Mouse (Mus musculus): ENCODE results near the gene Cask. TPM values are rescaled to one million over a fixed set of nuclear protein-coding genes. Genes with fewer than 3 reads are reported as not detected.

Cask gene
- total and polyA plus RNA-seq, 3 experiments, result 9.4 to 13.3 TPM; not detected in 1

- DNase-seq (ENCODE audit: low read depth, low spot score), result no peak
- H3K36me3 ChIP-seq (ENCODE audit: control insufficient read depth in 1 of 2, insufficient read depth in 2 of 2, low read length in 2 of 2), result peaks cover 0 to 7% of the 10 kb centered on the region in 2 experiments; a peak in 2 of 4 replicates
- H3K9ac ChIP-seq (ENCODE audit: control insufficient read depth, low read depth, low read length, poor library complexity, severe bottlenecking), result no peak overlapping the region
- H3K4me1 ChIP-seq (ENCODE audit: control insufficient read depth in 1 of 2, insufficient read depth in 2 of 2, low read length in 2 of 2), result peaks cover 8% of the 10 kb centered on the region in 2 experiments
- H3K9me3 ChIP-seq (replicated peaks; ENCODE audit: insufficient read depth, low read length), result no peaks in the 10 kb centered on the region
- H3K79me2 ChIP-seq (ENCODE audit: control insufficient read depth, insufficient read depth, low read length, poor library complexity), result no peaks in the 10 kb centered on the region
- no peak overlapping the region for H3K4me3 ChIP-seq (ENCODE audit: control insufficient read depth in 1 of 2, insufficient read depth in 1 of 2, low read depth in 2 of 2, low read length in 2 of 2)
- H3K27me3 ChIP-seq (ENCODE audit: control insufficient read depth in 1 of 2, insufficient read depth in 2 of 2, low read length in 2 of 2), result no peaks in the 10 kb centered on the region
- H3K27ac ChIP-seq (ENCODE audit: control insufficient read depth, low read depth, low read length), result no peak overlapping the region
- no peak for TF ChIP-seq POLR2AphosphoS2 (IDR thresholded peaks at IDR 0.05; ENCODE audit: low read length)
- TF ChIP-seq SIN3A (IDR thresholded peaks at IDR 0.05; ENCODE audit: low read length), result no peak
- no peak for TF ChIP-seq TBP (IDR thresholded peaks at IDR 0.05; ENCODE audit: low read depth, low read length)
These were observed 125.4 kb downstream of the Cask start for GRCm38 (mm10) chrX:13725573-13726403.

GRCm38 (mm10) chrX:13720296-13720829, 130.8 kb downstream of the Cask start:
- peak in 1 of 2 experiments; percentile 40; a peak in 1 of 4 replicates for TF ChIP-seq EP300 (IDR thresholded peaks at IDR 0.05; ENCODE audit: low read depth in 1 of 2, low read length in 2 of 2)
- no peak; the same call in 1 of the 2 replicates for TF ChIP-seq MXI1 (IDR thresholded peaks at IDR 0.05; ENCODE audit: low read depth, low read length)
- no peak for TF ChIP-seq MAX (IDR thresholded peaks at IDR 0.05; ENCODE audit: low read length)
- no peak for TF ChIP-seq TAL1 (IDR thresholded peaks at IDR 0.05; ENCODE audit: low read length)
- peak; percentile 28; the same call in 1 of the 2 replicates for TF ChIP-seq ETS1 (IDR thresholded peaks at IDR 0.05; ENCODE audit: low read depth, low read length)
- peak; percentile 38; the same call in 1 of the 2 replicates for TF ChIP-seq SIN3A (IDR thresholded peaks at IDR 0.05; ENCODE audit: low read length)
- 0 out of 2 replicates have a peak, but pooled peaks have one; percentile 42 for TF ChIP-seq ELF1 (IDR thresholded peaks at IDR 0.05; ENCODE audit: low read depth, low read length)
- Histone ChIP-seq H3K79me2 (ENCODE audit: control insufficient read depth, insufficient read depth, low read length, poor library complexity) (no peaks in the 10 kb centered on the region), H3K4me3 (ENCODE audit: control insufficient read depth in 1 of 2, insufficient read depth in 1 of 2, low read depth in 2 of 2, low read length in 2 of 2) (peak overlapping the region in 1 of 2 experiments; percentile 28; a peak in 2 of 4 replicates), H3K9ac (ENCODE audit: control insufficient read depth, low read depth, low read length, poor library complexity, severe bottlenecking) (peak overlapping the region; percentile 45), H3K9me3 (replicated peaks; ENCODE audit: insufficient read depth, low read length) (no peaks in the 10 kb centered on the region), H3K4me1 (ENCODE audit: control insufficient read depth in 1 of 2, insufficient read depth in 2 of 2, low read length in 2 of 2) (peaks cover 8 to 21% of the 10 kb centered on the region in 2 experiments), H3K27ac (ENCODE audit: control insufficient read depth, low read depth, low read length) (peak overlapping the region; percentile 71), H3K27me3 (ENCODE audit: control insufficient read depth in 1 of 2, insufficient read depth in 2 of 2, low read length in 2 of 2) (no peaks in the 10 kb centered on the region), H3K36me3 (ENCODE audit: control insufficient read depth in 1 of 2, insufficient read depth in 2 of 2, low read length in 2 of 2) (peaks cover 0 to 19% of the 10 kb centered on the region in 2 experiments; a peak in 2 of 4 replicates)
- peak; percentile 73 for DNase-seq (ENCODE audit: low read depth, low spot score)

DNA sequence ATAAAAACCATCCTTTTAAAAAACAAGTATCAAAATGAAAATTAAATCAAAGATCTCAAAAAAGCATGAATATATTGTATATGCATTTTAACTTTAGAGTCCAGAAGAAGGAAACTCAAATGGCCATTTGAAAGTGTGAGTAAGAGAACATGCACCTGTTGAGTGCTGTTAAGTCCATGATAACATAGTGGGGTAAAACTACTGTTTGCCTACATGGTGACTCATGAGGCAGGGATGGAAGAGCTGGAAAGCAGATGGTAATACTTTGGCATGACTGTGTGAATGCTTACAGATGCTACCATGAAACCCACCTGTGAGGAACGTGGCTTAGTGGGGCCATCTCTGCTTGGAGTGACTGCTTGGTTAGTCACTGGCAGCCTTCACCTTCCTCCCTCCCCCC, 132.9 kb downstream of the Cask start:
- Histone ChIP-seq H3K4me1 (ENCODE audit: control insufficient read depth in 1 of 2, insufficient read depth in 2 of 2, low read length in 2 of 2) (peaks cover 5 to 21% of the 10 kb centered on the region in 2 experiments), H3K36me3 (ENCODE audit: control insufficient read depth in 1 of 2, insufficient read depth in 2 of 2, low read length in 2 of 2) (peaks cover 0 to 19% of the 10 kb centered on the region in 2 experiments; a peak in 2 of 4 replicates), H3K79me2 (ENCODE audit: control insufficient read depth, insufficient read depth, low read length, poor library complexity) (no peaks in the 10 kb centered on the region), H3K4me3 (ENCODE audit: control insufficient read depth in 1 of 2, insufficient read depth in 1 of 2, low read depth in 2 of 2, low read length in 2 of 2) (no peak overlapping the region), H3K27me3 (ENCODE audit: control insufficient read depth in 1 of 2, insufficient read depth in 2 of 2, low read length in 2 of 2) (no peaks in the 10 kb centered on the region), H3K9me3 (replicated peaks; ENCODE audit: insufficient read depth, low read length) (no peaks in the 10 kb centered on the region), H3K27ac (ENCODE audit: control insufficient read depth, low read depth, low read length) (no peak overlapping the region), H3K9ac (ENCODE audit: control insufficient read depth, low read depth, low read length, poor library complexity, severe bottlenecking) (no peak overlapping the region)
- TF ChIP-seq ZC3H11A (IDR thresholded peaks at IDR 0.05; ENCODE audit: low read depth, low read length) (no peak), GABPA (IDR thresholded peaks at IDR 0.05; ENCODE audit: low read depth, low read length) (no peak), ZMIZ1 (IDR thresholded peaks at IDR 0.05; ENCODE audit: low read depth, low read length) (no peak), TAL1 (IDR thresholded peaks at IDR 0.05; ENCODE audit: low read length) (peak; percentile 14; the same call in 1 of the 2 replicates), KAT2A (conservative IDR thresholded peaks at IDR 0.05; ENCODE audit: low read depth, low read length) (no peak)
- peak; percentile 28 for DNase-seq (ENCODE audit: low read depth, low spot score)
